Mouse (Mus musculus): ENCODE data around the gene Pgc. TPM values are rescaled to one million over a fixed set of nuclear protein-coding genes. Genes with fewer than 3 reads are reported as not detected.

Gene Pgc
- polyA plus RNA-seq, 1 experiment from 2014 or later: not detected

- Histone ChIP-seq H3K36me3 (peaks cover 12% of the 10 kb centered on the region; the same call in 1 of the 2 replicates), H3K27me3 (replicated peaks) (no peaks in the 10 kb centered on the region), H3K4me2 (peak within 1 kb of the TSS; percentile 87), H3K4me1 (peaks cover 30% of the 10 kb centered on the region), H3K9ac (replicated peaks) (peak within 1 kb of the TSS; percentile 88), H3K9me3 (replicated peaks) (no peaks in the 10 kb centered on the region), H3K27ac (replicated peaks) (peak within 1 kb of the TSS; percentile 88), H3K4me3 (replicated peaks) (peak within 1 kb of the TSS; percentile 77)
- WGBS: under 1% methylated on average over 80 of the region's 82 CpGs
- peak; percentile 94 for ATAC-seq (ENCODE audit: low FRiP score)
Measured at GRCm38 (mm10) chr17:47694503-47695336, 31.9 kb upstream of the Pgc start, which contains the start of gene Prickle4. Gene Prickle4 (minus strand): TSS chr17:47694736.

- H3K36me3 ChIP-seq: peaks cover 12% of the 10 kb centered on the region; the same call in 1 of the 2 replicates
- peaks cover 27% of the 10 kb centered on the region for H3K4me1 ChIP-seq
- H3K4me2 ChIP-seq: peak overlapping the region; percentile 87
- H3K27ac ChIP-seq (replicated peaks): peak overlapping the region; percentile 88
- WGBS: under 1% methylated on average over 17 of the region's 23 CpGs
- peak overlapping the region; percentile 77 for H3K4me3 ChIP-seq (replicated peaks)
- H3K9me3 ChIP-seq (replicated peaks): no peaks in the 10 kb centered on the region
- no peak; the same call in 1 of the 2 replicates for ATAC-seq (ENCODE audit: low FRiP score)
- no peaks in the 10 kb centered on the region for H3K27me3 ChIP-seq (replicated peaks)
- H3K9ac ChIP-seq (replicated peaks): peak overlapping the region; percentile 88
Measured at GRCm38 (mm10) chr17:47695337-47695710, 31.3 kb upstream of the Pgc start.

DNA sequence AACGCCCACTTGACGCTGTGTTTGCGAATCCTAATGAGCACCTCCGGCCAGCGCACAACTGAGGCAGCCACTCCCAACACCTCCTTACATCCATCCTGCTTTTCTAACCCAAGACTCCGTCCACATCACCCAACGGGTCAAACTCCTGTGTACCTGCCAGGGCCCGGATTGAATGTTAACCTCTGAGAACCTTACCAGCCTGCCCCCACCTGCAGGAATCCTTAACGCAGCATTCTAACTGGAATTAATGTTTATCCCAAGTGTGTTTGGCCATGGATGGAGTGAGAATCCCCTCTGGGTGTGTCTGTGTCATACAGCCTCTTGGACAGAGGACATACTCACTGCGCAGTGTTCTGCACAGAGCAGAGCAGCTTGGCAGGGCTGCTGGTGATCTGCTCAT lies 28.5 kb upstream of the Pgc start:
- peaks cover 22% of the 10 kb centered on the region for H3K4me1 ChIP-seq
- no peak overlapping the region for H3K4me3 ChIP-seq (replicated peaks)
- no peak overlapping the region for H3K9ac ChIP-seq (replicated peaks)
- peaks cover 37% of the 10 kb centered on the region for H3K36me3 ChIP-seq
- H3K27ac ChIP-seq (replicated peaks): no peak overlapping the region
- 0 out of 2 replicates have a peak, but pooled peaks cover 7% of the 10 kb centered on the region for H3K27me3 ChIP-seq (replicated peaks)
- WGBS: 92% methylated on average over 10 of the region's 10 CpGs
- ATAC-seq (ENCODE audit: low FRiP score): no peak
- H3K4me2 ChIP-seq: no peak overlapping the region
- no peaks in the 10 kb centered on the region for H3K9me3 ChIP-seq (replicated peaks)

DNA sequence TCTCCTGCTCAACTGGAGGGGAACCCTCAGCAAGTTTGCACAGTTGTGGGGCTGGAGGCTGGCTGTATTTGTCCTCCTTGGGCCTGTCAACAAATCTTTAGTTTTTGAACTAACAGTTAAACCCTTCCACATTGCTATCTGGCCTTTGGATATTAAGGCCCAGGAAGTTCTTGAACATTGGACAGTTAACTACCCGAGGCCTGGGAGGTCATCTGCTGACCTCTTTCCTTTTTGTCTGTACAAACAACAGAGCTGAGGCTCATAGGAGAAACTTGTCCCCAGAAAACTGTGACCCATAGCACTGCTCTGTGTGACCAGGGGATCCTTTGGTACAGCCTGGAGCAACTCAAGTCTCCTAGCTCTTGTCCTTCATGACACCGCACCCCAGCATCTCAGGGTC lies 27.6 kb upstream of the Pgc start:
- Histone ChIP-seq H3K4me1 (peaks cover 13% of the 10 kb centered on the region), H3K9me3 (replicated peaks) (no peaks in the 10 kb centered on the region), H3K27me3 (replicated peaks) (0 out of 2 replicates have a peak, but pooled peaks cover 7% of the 10 kb centered on the region), H3K4me3 (replicated peaks) (no peak overlapping the region), H3K4me2 (no peak overlapping the region), H3K36me3 (peaks cover 42% of the 10 kb centered on the region), H3K9ac (replicated peaks) (no peak overlapping the region), H3K27ac (replicated peaks) (no peak overlapping the region)
- WGBS: 84% methylated on average over 2 of the region's 2 CpGs
- no peak for ATAC-seq (ENCODE audit: low FRiP score)

GRCm38 (mm10) chr17:47701793-47702192 lies 24.8 kb upstream of the Pgc start:
- Histone ChIP-seq H3K4me1 (peaks cover 3% of the 10 kb centered on the region; the same call in 1 of the 2 replicates), H3K36me3 (peaks cover 50% of the 10 kb centered on the region), H3K4me3 (replicated peaks) (no peak overlapping the region), H3K27ac (replicated peaks) (no peak overlapping the region), H3K9ac (replicated peaks) (no peak overlapping the region), H3K27me3 (replicated peaks) (0 out of 2 replicates have a peak, but pooled peaks cover 7% of the 10 kb centered on the region), H3K9me3 (replicated peaks) (no peaks in the 10 kb centered on the region), H3K4me2 (no peak overlapping the region)
- 75% methylated on average over 9 of the region's 9 CpGs for WGBS
- no peak for ATAC-seq (ENCODE audit: low FRiP score)

GRCm38 (mm10) chr17:47702548-47703345 lies 23.9 kb upstream of the Pgc start:
- Histone ChIP-seq H3K9me3 (replicated peaks) (no peaks in the 10 kb centered on the region), H3K36me3 (peaks cover 46% of the 10 kb centered on the region), H3K4me1 (peaks cover 3% of the 10 kb centered on the region; the same call in 1 of the 2 replicates), H3K4me2 (no peak overlapping the region), H3K9ac (replicated peaks) (no peak overlapping the region), H3K27me3 (replicated peaks) (0 out of 2 replicates have a peak, but pooled peaks cover 7% of the 10 kb centered on the region), H3K4me3 (replicated peaks) (no peak overlapping the region), H3K27ac (replicated peaks) (no peak overlapping the region)
- WGBS: 44% methylated on average over 28 of the region's 28 CpGs
- ATAC-seq (ENCODE audit: low FRiP score): no peak

DNA sequence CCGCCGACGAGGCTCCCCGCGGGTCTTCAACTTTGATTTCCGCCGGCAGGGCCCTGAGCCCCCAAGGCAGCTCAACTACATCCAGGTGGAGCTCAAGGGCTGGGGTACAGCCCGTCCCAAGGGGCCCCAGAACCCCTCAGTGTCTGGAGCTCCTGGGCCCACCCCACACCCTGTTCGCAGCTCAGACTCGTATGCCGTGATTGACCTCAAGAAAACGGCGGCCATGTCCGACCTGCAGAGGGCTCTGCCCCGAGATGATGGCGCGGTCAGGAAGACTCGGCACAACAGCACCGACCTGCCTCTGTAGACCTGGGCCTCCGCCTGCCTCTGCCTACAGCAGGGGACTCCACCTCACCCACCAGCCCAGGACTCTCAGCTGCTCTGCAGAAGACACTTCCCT lies 23.1 kb upstream of the Pgc start:
- Histone ChIP-seq H3K36me3 (peaks cover 39% of the 10 kb centered on the region), H3K27ac (replicated peaks) (no peak overlapping the region), H3K9me3 (replicated peaks) (no peaks in the 10 kb centered on the region), H3K4me3 (replicated peaks) (no peak overlapping the region), H3K4me2 (no peak overlapping the region), H3K4me1 (peaks cover 3% of the 10 kb centered on the region; the same call in 1 of the 2 replicates), H3K9ac (replicated peaks) (no peak overlapping the region), H3K27me3 (replicated peaks) (0 out of 2 replicates have a peak, but pooled peaks cover 7% of the 10 kb centered on the region)
- 28% methylated on average over 20 of the region's 20 CpGs for WGBS
- no peak for ATAC-seq (ENCODE audit: low FRiP score)

GRCm38 (mm10) chr17:47704692-47705091 lies 21.9 kb upstream of the Pgc start:
- Histone ChIP-seq H3K4me2 (no peak overlapping the region), H3K27ac (replicated peaks) (no peak overlapping the region), H3K9ac (replicated peaks) (no peak overlapping the region), H3K4me1 (peaks cover 3% of the 10 kb centered on the region; the same call in 1 of the 2 replicates), H3K9me3 (replicated peaks) (no peaks in the 10 kb centered on the region), H3K27me3 (replicated peaks) (0 out of 2 replicates have a peak, but pooled peaks cover 7% of the 10 kb centered on the region), H3K4me3 (replicated peaks) (no peak overlapping the region), H3K36me3 (peaks cover 38% of the 10 kb centered on the region)
- 85% methylated on average over 4 of the region's 4 CpGs for WGBS
- no peak for ATAC-seq (ENCODE audit: low FRiP score)

DNA sequence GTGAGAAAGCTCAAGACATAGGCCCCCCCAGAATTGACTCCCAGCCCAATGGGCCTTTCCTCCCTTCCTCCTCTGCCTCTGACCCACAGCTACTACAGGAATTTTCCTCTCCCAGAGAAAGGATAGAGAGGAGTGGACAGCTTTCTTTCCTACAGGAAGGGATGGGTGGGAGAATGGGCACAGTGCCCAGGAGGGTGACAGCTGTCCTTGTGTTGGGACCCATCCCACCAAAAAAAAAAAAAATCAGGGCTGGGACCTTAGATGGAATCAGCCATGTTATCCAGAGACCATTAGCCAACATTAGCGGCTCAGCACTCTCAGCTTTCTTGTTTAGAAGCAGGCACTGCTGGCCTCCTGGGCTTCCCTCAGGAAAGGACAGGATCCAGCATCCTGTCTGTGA lies 20.4 kb upstream of the Pgc start:
- WGBS: 60% methylated on average over 1 of the region's 1 CpGs
- Histone ChIP-seq H3K27me3 (replicated peaks) (0 out of 2 replicates have a peak, but pooled peaks cover 7% of the 10 kb centered on the region), H3K36me3 (peaks cover 33% of the 10 kb centered on the region), H3K9me3 (replicated peaks) (no peaks in the 10 kb centered on the region), H3K9ac (replicated peaks) (no peak overlapping the region), H3K4me3 (replicated peaks) (no peak overlapping the region), H3K4me2 (no peak overlapping the region), H3K27ac (replicated peaks) (no peak overlapping the region), H3K4me1 (no peaks in the 10 kb centered on the region)
- no peak for ATAC-seq (ENCODE audit: low FRiP score)

DNA sequence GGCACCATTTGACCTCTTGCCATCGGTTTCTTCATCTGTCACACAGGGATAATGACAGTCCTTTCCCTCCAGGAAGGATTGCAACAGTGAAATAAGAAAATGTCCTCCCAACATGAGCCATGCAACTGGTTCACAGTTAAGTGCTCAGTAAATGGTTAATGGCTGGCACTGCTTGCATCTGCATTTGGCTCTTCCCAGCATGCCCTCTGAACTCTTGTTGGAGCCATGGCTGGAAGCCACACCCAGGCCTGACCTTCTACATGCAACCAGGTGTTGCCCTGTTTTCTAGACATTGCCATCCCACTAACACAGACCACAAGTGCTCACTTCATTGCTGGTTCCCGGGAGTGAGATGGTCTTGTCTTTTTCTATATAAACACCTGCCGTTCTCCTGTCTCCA lies 18.7 kb upstream of the Pgc start:
- Histone ChIP-seq H3K27me3 (replicated peaks) (0 out of 2 replicates have a peak, but pooled peaks cover 1% of the 10 kb centered on the region), H3K9ac (replicated peaks) (no peak overlapping the region), H3K4me1 (peaks cover 2% of the 10 kb centered on the region; the same call in 1 of the 2 replicates), H3K27ac (replicated peaks) (no peak overlapping the region), H3K36me3 (peaks cover 16% of the 10 kb centered on the region), H3K4me2 (no peak overlapping the region), H3K4me3 (replicated peaks) (no peak overlapping the region), H3K9me3 (replicated peaks) (no peaks in the 10 kb centered on the region)
- 77% methylated on average over 3 of the region's 3 CpGs for WGBS
- no peak for ATAC-seq (ENCODE audit: low FRiP score)

GRCm38 (mm10) chr17:47708972-47709371 lies 17.7 kb upstream of the Pgc start:
- no peak overlapping the region for H3K9ac ChIP-seq (replicated peaks)
- H3K27me3 ChIP-seq (replicated peaks): no peaks in the 10 kb centered on the region
- H3K4me3 ChIP-seq (replicated peaks): no peak overlapping the region
- 78% methylated on average over 4 of the region's 4 CpGs for WGBS
- H3K27ac ChIP-seq (replicated peaks): no peak overlapping the region
- 0 out of 2 replicates have a peak, but pooled peaks cover 8% of the 10 kb centered on the region for H3K36me3 ChIP-seq
- H3K4me2 ChIP-seq: no peak overlapping the region
- no peaks in the 10 kb centered on the region for H3K9me3 ChIP-seq (replicated peaks)
- H3K4me1 ChIP-seq: peaks cover 4% of the 10 kb centered on the region; the same call in 1 of the 2 replicates
- no peak for ATAC-seq (ENCODE audit: low FRiP score)
